Mouse (Mus musculus): ENCODE data around the gene Eno1.

GRCm38 (mm10) chr4:150228581-150229348 is 7.8 kb upstream of the Eno1 start:
- TF ChIP-seq ZNF384 (IDR thresholded peaks at IDR 0.05; ENCODE audit: low read depth, low read length): no peak
- no peak for TF ChIP-seq MAFK (IDR thresholded peaks at IDR 0.05; ENCODE audit: insufficient read depth, low read depth, low read length)
- TF ChIP-seq CHD2 (IDR thresholded peaks at IDR 0.05; ENCODE audit: low read depth, low read length): no peak
